Mouse (Mus musculus): ENCODE measurements around the gene Npcd.
"Not testable (repeated sequence)": the region's sequence is repeated elsewhere in the genome, so short reads cannot be mapped to it uniquely, and the experiment has no call there.

Npcd gene

GRCm38 (mm10) chr15:79830388-79830787 lies 3.6 kb downstream of the Npcd start:
- DNase-seq (ENCODE audit: low read depth, low spot score), result peak; percentile 92

GRCm38 (mm10) chr15:79829431-79829830 lies 4.6 kb downstream of the Npcd start:
- no peak for DNase-seq (ENCODE audit: low read depth, low spot score)

- DNase-seq (ENCODE audit: low read depth, low spot score), result no peak
Observed at GRCm38 (mm10) chr15:79828366-79829035, 5.5 kb downstream of the Npcd start.

GRCm38 (mm10) chr15:79827778-79828210 lies 6.2 kb downstream of the Npcd start:
- no peak for DNase-seq (ENCODE audit: low read depth, low spot score)

GRCm38 (mm10) chr15:79827061-79827777 lies 6.8 kb downstream of the Npcd start:
- no peak for DNase-seq (ENCODE audit: low read depth, low spot score)

GRCm38 (mm10) chr15:79826221-79826935 lies 7.7 kb downstream of the Npcd start:
- DNase-seq (ENCODE audit: low read depth, low spot score), result no peak

GRCm38 (mm10) chr15:79825146-79825825 lies 8.8 kb downstream of the Npcd start:
- peak; percentile 39 for DNase-seq (ENCODE audit: low read depth, low spot score)

GRCm38 (mm10) chr15:79823588-79824280 lies 10.3 kb downstream of the Npcd start:
- DNase-seq (ENCODE audit: low read depth, low spot score), result no peak

GRCm38 (mm10) chr15:79822265-79823199 lies 11.5 kb downstream of the Npcd start:
- DNase-seq (ENCODE audit: low read depth, low spot score), result no peak

- peak; percentile 40 for DNase-seq (ENCODE audit: low read depth, low spot score)
Observed at GRCm38 (mm10) chr15:79818325-79818724, 15.7 kb downstream of the Npcd start.

GRCm38 (mm10) chr15:79813666-79814258 lies 20.3 kb downstream of the Npcd start:
- peak; percentile 87 for DNase-seq (ENCODE audit: low read depth, low spot score)

- not testable (repeated sequence) for DNase-seq (ENCODE audit: low read depth, low spot score)
Observed at GRCm38 (mm10) chr15:79812840-79813239, 21.2 kb downstream of the Npcd start.

GRCm38 (mm10) chr15:79810997-79811396 lies 23.0 kb downstream of the Npcd start:
- no peak for DNase-seq (ENCODE audit: low read depth, low spot score)

- no peak for DNase-seq (ENCODE audit: low read depth, low spot score)
Observed at GRCm38 (mm10) chr15:79810061-79810460, 24.0 kb downstream of the Npcd start.

- no peak for DNase-seq (ENCODE audit: low read depth, low spot score)
Observed at GRCm38 (mm10) chr15:79808658-79809057, 25.4 kb downstream of the Npcd start.

- peak; percentile 69 for DNase-seq (ENCODE audit: low read depth, low spot score)
Observed at GRCm38 (mm10) chr15:79808114-79808513, 25.9 kb downstream of the Npcd start.

GRCm38 (mm10) chr15:79807050-79807449 lies 27.0 kb downstream of the Npcd start:
- DNase-seq (ENCODE audit: low read depth, low spot score), result no peak

- no peak for DNase-seq (ENCODE audit: low read depth, low spot score)
Observed at GRCm38 (mm10) chr15:79805246-79805645, 28.8 kb downstream of the Npcd start.

GRCm38 (mm10) chr15:79804352-79805071 lies 29.5 kb downstream of the Npcd start, which contains the start of gene Nptxr:
TSS of gene Nptxr (minus strand) at chr15:79804766.
- no peak for DNase-seq (ENCODE audit: low read depth, low spot score)

All from 3T3-L1 (cell line).